Mouse (Mus musculus) liver, adult 2 months (tissue): ENCODE results near the gene Zfp410.

Experiments
- CTCF ChIP-seq: fragments of 200-500 bp; IDR thresholded peaks from 2 replicates; pipeline ENCODE4 v1.5.1; 2011; ENCODE audit warnings: low read depth, low read length, control low read depth
- POLR2A ChIP-seq: fragments of 200-500 bp; IDR thresholded peaks from 2 replicates; pipeline ENCODE4 v1.6.1; 2011; ENCODE audit warnings: low read length, control low read depth; ENCODE audit not compliant: insufficient read depth; ENCODE audit errors: extremely low read depth

DNA sequence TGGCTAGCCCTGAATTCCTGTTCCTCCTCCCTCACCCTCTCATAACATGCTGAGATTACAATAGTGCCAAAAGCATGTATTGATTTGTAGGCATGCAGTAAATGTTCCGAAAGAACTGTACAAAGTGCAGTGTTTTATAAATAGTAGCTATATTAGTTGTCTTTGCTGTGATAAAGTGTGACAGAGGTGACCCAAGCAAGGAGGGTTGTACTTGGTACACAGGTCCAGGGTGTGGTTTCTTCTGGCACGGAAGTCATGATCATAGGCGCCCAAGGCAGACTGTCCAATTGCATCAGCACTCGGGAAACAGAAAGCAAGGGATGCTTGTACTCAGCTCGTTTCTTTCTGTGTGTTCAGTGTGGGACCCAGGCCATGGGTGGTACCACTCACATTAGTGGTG is 12.6 kb upstream of the Zfp410 start:
- no peak for TF ChIP-seq CTCF
- no peak for TF ChIP-seq POLR2A
